Mouse (Mus musculus) forebrain, embryonic 10.5 days (tissue): Measurements from ENCODE around the gene Ctsa. TPM values are rescaled to one million over a fixed set of nuclear protein-coding genes. Genes with fewer than 3 reads are reported as not detected.
"Not testable (repeated sequence)": the region's sequence is repeated elsewhere in the genome, so short reads cannot be mapped to it uniquely, and the experiment has no call there.

ENCODE experiments used
- DNase-seq: peaks from one replicate; pipeline ENCODE4 v3.0.0-alpha.2; 2017; ENCODE audit warnings: low spot score; ENCODE audit errors: extremely low spot score
- H3K27ac ChIP-seq: fragments of 300-500 bp; sonication (generic); 2 replicates; pipeline ENCODE4 v1.5.1; 2016; ENCODE audit warnings: mild to moderate bottlenecking
- H3K27me3 ChIP-seq: fragments of 300-500 bp; sonication (generic); 2 replicates; pipeline ENCODE4 v1.6.1; 2016; ENCODE audit warnings: mild to moderate bottlenecking; ENCODE audit not compliant: poor library complexity, severe bottlenecking
- H3K36me3 ChIP-seq: fragments of 300-500 bp; sonication (generic); replicated peaks from 2 replicates; pipeline ENCODE4 v1.6.1; 2016; ENCODE audit warnings: mild to moderate bottlenecking, moderate library complexity
- H3K4me1 ChIP-seq: fragments of 300-500 bp; sonication (generic); 2 replicates; pipeline ENCODE4 v1.6.1; 2016
- H3K4me3 ChIP-seq: fragments of 300-500 bp; sonication (generic); 2 replicates; pipeline ENCODE4 v1.5.1; 2016; ENCODE audit warnings: mild to moderate bottlenecking, moderate library complexity
- H3K9me3 ChIP-seq: fragments of 300-500 bp; sonication (generic); 2 replicates; pipeline ENCODE4 v1.6.1; 2016; ENCODE audit warnings: mild to moderate bottlenecking, moderate library complexity
- WGBS: fragments of 180-500 bp; shearing (Covaris S2); methylation state at CpG from one replicate; pipeline ENCODE4 v1.1.7; 2016; 5-methylcytosine and 5-hydroxymethylcytosine counted together
- polyA plus RNA-seq: library from polyadenylated mRNA; unstranded; fragments of >200 nt; fragmentation: Nextera tagmentation; extraction: Ambion mirVana; gene quantifications from 2 replicates; pipeline ENCODE4 v1.2.1, GENCODE M21; 2016

The Ctsa gene
- polyA plus RNA-seq, 1 experiment from 2014 or later, result 77.8 TPM

- Histone ChIP-seq H3K4me1 (peaks cover 29% of the 10 kb centered on the region), H3K4me3 (peak within 1 kb of the TSS; percentile 85), H3K27ac (peak within 1 kb of the TSS; percentile 86), H3K9me3 (no peaks in the 10 kb centered on the region), H3K36me3 (peaks cover 32% of the 10 kb centered on the region), H3K27me3 (peaks cover 6% of the 10 kb centered on the region; the same call in 1 of the 2 replicates)
- WGBS, result under 1% methylated on average over 31 of the region's 31 CpGs
- peak; percentile 93 for DNase-seq
Measured at GRCm38 (mm10) chr2:164833314-164833959, 764 bp downstream of the Ctsa start, which contains the start of gene Neurl2. Neurl2 (minus strand) TSS chr2:164833456.

DNA sequence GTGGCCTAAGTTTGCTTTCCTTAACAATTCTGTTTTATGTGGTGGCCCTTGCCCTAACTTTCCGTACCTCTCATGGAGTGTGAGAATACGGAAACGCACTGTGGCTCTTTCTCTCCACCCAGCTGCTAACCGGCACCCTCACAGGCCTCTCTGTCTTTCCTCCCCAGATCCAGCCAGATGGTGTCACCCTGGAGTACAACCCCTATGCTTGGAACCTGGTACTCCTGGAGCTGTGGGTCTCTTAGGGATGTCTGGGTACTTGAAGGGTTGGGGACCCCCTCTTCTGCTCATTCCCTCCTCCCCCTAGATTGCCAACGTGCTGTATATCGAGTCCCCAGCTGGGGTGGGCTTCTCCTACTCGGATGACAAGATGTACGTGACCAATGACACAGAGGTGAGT, 1.9 kb downstream of the Ctsa start:
- 54% methylated on average over 8 of the region's 8 CpGs for WGBS
- DNase-seq, result no peak
- Histone ChIP-seq H3K27me3 (peaks cover 6% of the 10 kb centered on the region; the same call in 1 of the 2 replicates), H3K4me1 (peaks cover 29% of the 10 kb centered on the region), H3K27ac (peak overlapping the region; percentile 86; the same call in 1 of the 2 replicates), H3K4me3 (peak overlapping the region; percentile 85), H3K9me3 (no peaks in the 10 kb centered on the region), H3K36me3 (peaks cover 36% of the 10 kb centered on the region)

DNA sequence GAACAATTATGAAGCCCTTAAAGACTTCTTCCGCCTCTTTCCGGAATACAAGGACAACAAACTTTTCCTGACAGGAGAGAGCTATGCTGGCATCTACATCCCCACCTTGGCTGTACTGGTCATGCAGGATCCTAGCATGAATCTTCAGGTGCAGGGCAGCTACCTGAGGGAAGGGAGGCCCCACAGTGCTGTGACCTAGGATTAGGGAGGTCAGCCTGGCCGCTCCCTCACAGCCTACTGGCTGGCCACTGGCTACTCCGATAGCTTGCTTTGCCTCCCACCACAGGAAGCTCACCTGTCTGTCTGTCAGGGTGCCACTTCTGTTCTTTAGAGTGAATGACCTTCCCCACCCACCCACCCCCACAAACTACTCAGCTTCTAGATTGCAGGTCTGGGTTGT, 2.5 kb downstream of the Ctsa start:
- 97% methylated on average over 4 of the region's 4 CpGs for WGBS
- H3K4me3 ChIP-seq, result peak overlapping the region; percentile 85; the same call in 1 of the 2 replicates
- no peak overlapping the region for H3K27ac ChIP-seq

DNA sequence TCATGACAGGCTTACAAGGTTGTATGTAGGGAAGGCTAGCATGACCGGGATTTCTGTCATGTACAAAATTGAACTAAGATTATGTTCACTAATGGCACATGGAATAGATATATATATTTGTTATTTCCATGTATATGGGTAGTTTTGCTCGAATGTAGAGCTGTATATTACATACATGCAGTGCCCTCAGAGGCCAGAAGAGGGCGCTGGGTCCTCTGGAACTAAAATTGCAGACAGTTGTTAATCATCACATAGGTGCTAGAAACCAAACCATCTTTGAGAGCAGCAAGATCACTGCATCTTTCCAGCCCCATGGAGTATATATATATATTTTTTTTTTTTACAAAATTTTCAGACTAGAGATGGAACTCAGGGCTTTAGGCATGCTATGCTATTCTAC, 13.1 kb downstream of the Ctsa start:
- DNase-seq, result no peak
- Histone ChIP-seq H3K36me3 (peaks cover 29% of the 10 kb centered on the region), H3K27me3 (no peaks in the 10 kb centered on the region), H3K27ac (no peak overlapping the region), H3K4me3 (no peak overlapping the region), H3K9me3 (0 out of 2 replicates have a peak, but pooled peaks cover 2% of the 10 kb centered on the region), H3K4me1 (no peaks in the 10 kb centered on the region)
- whole genome bisulfite sequencing, result 55% methylated on average over 3 of the region's 3 CpGs

More for the DNA sequence above, 2.5 kb downstream of the Ctsa start:
- Histone ChIP-seq H3K27me3 (peaks cover 6% of the 10 kb centered on the region; the same call in 1 of the 2 replicates), H3K9me3 (no peaks in the 10 kb centered on the region), H3K36me3 (peaks cover 42% of the 10 kb centered on the region), H3K4me1 (peaks cover 29% of the 10 kb centered on the region)
- no peak for DNase-seq

- Histone ChIP-seq H3K27me3 (peaks cover 15% of the 10 kb centered on the region), H3K4me3 (no peak overlapping the region), H3K4me1 (peaks cover 5% of the 10 kb centered on the region), H3K9me3 (0 out of 2 replicates have a peak, but pooled peaks cover 2% of the 10 kb centered on the region), H3K36me3 (peaks cover 38% of the 10 kb centered on the region), H3K27ac (no peak overlapping the region)
- no peak for DNase-seq
- 93% methylated on average over 8 of the region's 8 CpGs for WGBS
Measured at GRCm38 (mm10) chr2:164850061-164850460, 17.4 kb downstream of the Ctsa start.

DNA sequence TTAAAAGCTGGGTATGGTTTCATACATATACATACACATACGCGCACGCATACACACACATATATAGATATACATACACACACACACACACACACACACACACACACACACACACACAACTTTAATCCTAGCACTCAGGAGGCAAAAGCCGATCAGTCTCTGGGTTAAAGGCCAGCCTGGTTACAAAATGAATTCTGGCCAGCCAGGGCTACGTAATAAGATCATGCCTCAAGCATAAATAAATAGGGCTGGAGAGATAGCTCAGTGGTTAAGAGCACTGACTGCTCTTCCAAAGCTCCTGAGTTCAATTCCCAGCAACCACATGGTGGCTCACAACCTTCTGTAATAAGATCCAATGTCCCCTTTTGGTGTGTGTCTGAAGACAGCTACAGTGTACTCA, 22.9 kb downstream of the Ctsa start:
- not testable (repeated sequence) for DNase-seq, H3K9me3 ChIP-seq, H3K27ac ChIP-seq
- WGBS, result 79% methylated on average over 5 of the region's 5 CpGs
- Histone ChIP-seq H3K36me3 (peaks cover 24% of the 10 kb centered on the region), H3K4me3 (peak overlapping the region; percentile 69; the same call in 1 of the 2 replicates), H3K4me1 (peaks cover 54% of the 10 kb centered on the region), H3K27me3 (peaks cover 66% of the 10 kb centered on the region)

DNA sequence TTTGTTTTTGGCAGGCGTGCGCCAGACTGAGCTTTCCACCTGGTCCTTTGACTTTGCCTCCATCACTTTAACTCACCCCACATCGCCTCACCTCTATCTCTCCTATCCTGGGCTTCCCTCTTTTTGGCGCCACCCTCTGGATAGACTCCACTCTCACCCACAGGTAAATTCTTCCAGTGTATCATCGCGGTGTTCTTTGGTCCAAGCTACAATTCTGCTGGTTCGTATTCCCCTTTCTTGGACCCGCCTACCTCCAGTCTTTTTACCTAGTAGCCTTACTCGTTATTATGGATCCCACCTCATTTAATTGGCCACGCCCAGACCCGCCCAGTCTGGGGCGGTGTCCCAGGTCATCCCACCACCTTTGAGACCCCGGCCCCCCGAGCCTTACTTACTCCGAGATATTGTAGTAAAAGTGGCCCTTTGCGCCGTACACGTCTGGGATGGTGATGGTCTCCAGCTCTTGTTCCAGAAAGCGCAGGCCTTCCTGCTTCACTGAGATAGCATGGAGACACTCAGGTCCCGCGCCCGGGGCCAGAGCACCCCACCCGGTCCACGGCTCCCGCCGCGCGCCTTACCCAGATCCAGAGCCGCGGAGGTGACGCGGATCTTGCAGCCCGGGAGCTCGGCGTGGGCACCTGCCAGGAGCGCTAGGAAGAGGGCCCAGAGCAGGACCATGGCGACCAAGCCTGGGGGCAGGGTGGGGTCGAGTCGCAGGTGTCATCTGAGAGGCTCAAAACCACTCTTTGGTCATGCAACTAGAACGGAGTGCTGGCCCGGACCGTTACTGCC, 23.8 kb downstream of the Ctsa start:
- under 1% methylated on average over 42 of the region's 42 CpGs for WGBS
- DNase-seq, result no peak
- Histone ChIP-seq H3K4me3 (peak overlapping the region; percentile 69), H3K36me3 (peaks cover 17% of the 10 kb centered on the region), H3K27ac (peak overlapping the region; percentile 83), H3K27me3 (peaks cover 66% of the 10 kb centered on the region), H3K9me3 (no peaks in the 10 kb centered on the region), H3K4me1 (peaks cover 54% of the 10 kb centered on the region)

DNA sequence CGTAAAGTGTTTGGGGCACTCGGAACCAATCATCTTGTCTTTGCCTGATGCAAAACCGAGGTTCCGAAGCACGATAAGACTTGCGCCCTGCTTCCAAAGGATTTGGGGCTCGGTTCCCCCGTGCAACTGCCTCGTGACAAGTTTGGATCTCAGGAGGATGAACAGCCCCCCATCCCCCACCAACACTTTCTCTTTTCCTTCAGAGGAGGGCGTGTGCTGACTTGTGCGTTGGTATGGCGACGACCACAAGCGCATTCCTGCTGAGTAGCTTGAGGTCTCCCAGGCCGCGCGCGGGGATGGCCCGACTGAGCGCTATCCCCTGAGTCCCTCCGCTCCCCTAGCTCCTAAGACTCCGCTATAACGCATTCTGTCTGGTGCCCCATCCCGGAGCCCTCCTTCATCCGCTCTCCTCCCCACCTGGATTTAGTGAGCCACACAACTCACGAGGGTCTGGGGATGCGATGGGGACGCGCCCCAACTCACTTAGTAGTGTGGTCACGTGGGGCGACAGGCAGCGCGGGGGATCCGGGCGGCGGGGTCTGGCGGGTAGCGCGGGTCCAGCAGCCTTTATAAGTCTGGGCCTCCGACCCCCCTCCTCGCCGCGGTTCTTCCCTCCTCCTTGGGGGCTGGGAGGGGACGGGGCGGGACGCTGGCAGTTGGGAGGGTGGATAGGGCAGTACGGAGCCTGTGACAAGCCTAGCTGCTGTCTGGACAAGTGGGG, 24.6 kb downstream of the Ctsa start, which contains the start of gene Pltp:
Pltp (minus strand) TSS at position 611 of the 721 bp plus-strand sequence.
- H3K4me3 ChIP-seq, result peak within 1 kb of the TSS; percentile 69
- WGBS, result under 1% methylated on average over 47 of the region's 47 CpGs
- H3K36me3 ChIP-seq, result peaks cover 10% of the 10 kb centered on the region
- H3K27ac ChIP-seq, result peak within 1 kb of the TSS; percentile 83
- peaks cover 66% of the 10 kb centered on the region for H3K27me3 ChIP-seq
- H3K9me3 ChIP-seq, result no peaks in the 10 kb centered on the region
- H3K4me1 ChIP-seq, result peaks cover 59% of the 10 kb centered on the region
- peak; percentile 77 for DNase-seq

GRCm38 (mm10) chr2:164857842-164858553, 25.3 kb downstream of the Ctsa start:
- Histone ChIP-seq H3K27ac (peak overlapping the region; percentile 83), H3K27me3 (peaks cover 66% of the 10 kb centered on the region)
- DNase-seq, result peak; percentile 54

GRCm38 (mm10) chr2:164859155-164859554, 26.5 kb downstream of the Ctsa start:
- H3K9me3 ChIP-seq, result no peaks in the 10 kb centered on the region
- peaks cover under 1% of the 10 kb centered on the region; the same call in 1 of the 2 replicates for H3K36me3 ChIP-seq
- peaks cover 59% of the 10 kb centered on the region for H3K27me3 ChIP-seq
- 53% methylated on average over 2 of the region's 2 CpGs for WGBS
- DNase-seq, result no peak
- H3K27ac ChIP-seq, result no peak overlapping the region
- H3K4me1 ChIP-seq, result peaks cover 64% of the 10 kb centered on the region
- H3K4me3 ChIP-seq, result no peak overlapping the region

More at GRCm38 (mm10) chr2:164857842-164858553, 25.3 kb downstream of the Ctsa start:
- peaks cover 64% of the 10 kb centered on the region for H3K4me1 ChIP-seq
- peaks cover 4% of the 10 kb centered on the region; the same call in 1 of the 2 replicates for H3K36me3 ChIP-seq
- no peaks in the 10 kb centered on the region for H3K9me3 ChIP-seq
- WGBS, result 2% methylated on average over 19 of the region's 19 CpGs
- H3K4me3 ChIP-seq, result peak overlapping the region; percentile 69

DNA sequence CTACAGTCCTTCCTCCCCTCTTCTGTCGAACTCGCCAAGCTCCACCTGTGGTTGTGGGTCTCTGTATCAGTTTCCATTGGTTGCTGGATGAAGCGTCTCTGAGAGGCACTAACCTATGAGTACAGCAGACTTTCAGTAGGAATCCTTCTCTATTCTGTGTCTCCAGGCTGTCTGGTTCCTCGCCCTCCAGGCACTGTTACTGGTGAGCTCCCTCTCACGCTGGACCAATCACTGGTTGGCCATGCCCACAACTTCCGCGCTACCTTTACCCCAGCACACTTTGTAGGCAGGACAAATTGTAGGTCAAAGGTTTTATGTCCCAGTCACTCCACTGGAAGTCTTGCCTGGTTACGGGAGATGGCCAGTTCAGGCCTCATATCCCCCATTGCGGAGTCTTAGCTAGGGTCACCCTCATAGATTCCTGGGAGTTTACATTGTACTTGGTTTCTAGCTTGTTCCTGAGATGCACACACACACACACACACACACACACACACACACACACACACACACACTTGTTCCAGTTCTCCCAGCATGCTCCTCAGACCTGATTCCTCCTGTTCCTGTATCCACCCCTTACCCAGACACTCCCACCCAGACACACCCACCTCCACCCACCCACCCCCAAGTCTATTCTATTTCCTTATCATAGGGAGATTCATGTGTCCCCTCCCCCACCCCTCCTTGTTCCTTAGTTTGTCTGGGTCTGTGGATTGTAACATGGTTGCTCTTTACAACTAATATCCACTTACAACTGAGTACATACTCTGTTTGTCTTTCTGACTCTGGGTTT, 27.2 kb downstream of the Ctsa start:
- Histone ChIP-seq H3K27me3 (peaks cover 53% of the 10 kb centered on the region), H3K4me3 (no peak overlapping the region), H3K9me3 (no peaks in the 10 kb centered on the region), H3K4me1 (peaks cover 61% of the 10 kb centered on the region), H3K27ac (no peak overlapping the region), H3K36me3 (no peaks in the 10 kb centered on the region)
- no peak for DNase-seq
- 61% methylated on average over 9 of the region's 9 CpGs for WGBS
